Mouse (Mus musculus) heart, embryonic 15.5 days (tissue): Measurements from ENCODE around the gene Pik3ca. TPM values are rescaled to one million over a fixed set of nuclear protein-coding genes. Genes with fewer than 3 reads are reported as not detected.
A peak's percentile ranks its signal among the peaks of the same experiment; 100 is the strongest.

Experiments used
- ATAC-seq: fragments of 200-750 bp; cut with Nextera tagmentation; replicated peaks from 2 replicates; pipeline ENCODE4 v1.8.0; 2017; ENCODE audit warnings: low read depth, moderate TSS enrichment; ENCODE audit not compliant: insufficient number of reproducible peaks, insufficient read depth, low FRiP score
- H3K27ac ChIP-seq: fragments of 300-500 bp; sonication (generic); 2 replicates; pipeline ENCODE4 v1.5.1; 2015; ENCODE audit warnings: mild to moderate bottlenecking, inconsistent platforms
- H3K27me3 ChIP-seq: fragments of 300-500 bp; sonication (generic); 2 replicates; pipeline ENCODE4 v1.6.1; 2015; ENCODE audit warnings: inconsistent platforms
- H3K36me3 ChIP-seq: fragments of 300-500 bp; sonication (generic); 2 replicates; pipeline ENCODE4 v1.6.1; 2015; ENCODE audit warnings: mild to moderate bottlenecking, inconsistent platforms
- H3K4me1 ChIP-seq: fragments of 300-500 bp; sonication (generic); replicated peaks from 2 replicates; pipeline ENCODE4 v1.6.1; 2015; ENCODE audit warnings: inconsistent platforms
- H3K4me2 ChIP-seq: fragments of 300-500 bp; sonication (generic); 2 replicates; pipeline ENCODE4 v1.6.1; 2015; ENCODE audit warnings: inconsistent platforms, mild to moderate bottlenecking, moderate library complexity
- H3K4me3 ChIP-seq: fragments of 300-500 bp; sonication (generic); 2 replicates; pipeline ENCODE4 v1.5.1; 2015; ENCODE audit warnings: mild to moderate bottlenecking, inconsistent platforms
- H3K9ac ChIP-seq: fragments of 300-500 bp; sonication (generic); 2 replicates; pipeline ENCODE4 v1.6.1; 2015; ENCODE audit warnings: mild to moderate bottlenecking, inconsistent platforms
- H3K9me3 ChIP-seq: fragments of 300-500 bp; sonication (generic); replicated peaks from 2 replicates; pipeline ENCODE4 v1.6.1; 2016; ENCODE audit warnings: inconsistent platforms
- WGBS: fragments of 180-500 bp; shearing (Covaris S2); methylation state at CpG from one replicate; pipeline ENCODE4 v1.1.7; 2015; ENCODE audit warnings: mixed read lengths; 5-methylcytosine and 5-hydroxymethylcytosine counted together
- polyA plus RNA-seq: library from polyadenylated mRNA; unstranded; fragments of >200 nt; fragmentation: Nextera tagmentation; extraction: Ambion mirVana; gene quantifications from 2 replicates; pipeline ENCODE4 v1.2.1, GENCODE M21; 2015

The Pik3ca gene
- polyA plus RNA-seq: 7.1 and 7.2 TPM in 2 replicates

- H3K9ac ChIP-seq: peak within 1 kb of the TSS; percentile 86
- peak within 1 kb of the TSS; percentile 82 for H3K4me2 ChIP-seq
- H3K27ac ChIP-seq: peak within 1 kb of the TSS; percentile 99
- no peaks in the 10 kb centered on the region for H3K27me3 ChIP-seq
- under 1% methylated on average over 50 of the region's 65 CpGs for whole genome bisulfite sequencing
- peaks cover 33% of the 10 kb centered on the region for H3K4me1 ChIP-seq
- peak within 1 kb of the TSS; percentile 73 for H3K4me3 ChIP-seq
- H3K9me3 ChIP-seq: no peaks in the 10 kb centered on the region
- H3K36me3 ChIP-seq: no peaks in the 10 kb centered on the region
- peak; percentile 40 for ATAC-seq
Observed at GRCm38 (mm10) chr3:32397461-32398174, at the start of gene Pik3ca. TSS of gene Pik3ca (plus strand) at chr3:32397671.

GRCm38 (mm10) chr3:32347881-32348280 lies 49.6 kb upstream of the Pik3ca start:
- H3K4me1 ChIP-seq: no peaks in the 10 kb centered on the region
- peaks cover 4% of the 10 kb centered on the region; the same call in 1 of the 2 replicates for H3K36me3 ChIP-seq
- no peak overlapping the region for H3K4me2 ChIP-seq
- H3K9me3 ChIP-seq: no peaks in the 10 kb centered on the region
- WGBS: 80% methylated on average over 6 of the region's 6 CpGs
- H3K27ac ChIP-seq: no peak overlapping the region
- ATAC-seq: no peak
- no peaks in the 10 kb centered on the region for H3K27me3 ChIP-seq
- no peak overlapping the region for H3K9ac ChIP-seq
- no peak overlapping the region for H3K4me3 ChIP-seq

GRCm38 (mm10) chr3:32361221-32361620 lies 36.2 kb upstream of the Pik3ca start:
- no peaks in the 10 kb centered on the region for H3K36me3 ChIP-seq
- ATAC-seq: no peak
- H3K4me3 ChIP-seq: no peak overlapping the region
- no peaks in the 10 kb centered on the region for H3K9me3 ChIP-seq
- no peak overlapping the region for H3K9ac ChIP-seq
- H3K4me1 ChIP-seq: peaks cover 19% of the 10 kb centered on the region
- no peaks in the 10 kb centered on the region for H3K27me3 ChIP-seq
- 44% methylated on average over 6 of the region's 6 CpGs for WGBS
- no peak overlapping the region for H3K4me2 ChIP-seq
- H3K27ac ChIP-seq: no peak overlapping the region

- H3K4me3 ChIP-seq: peak overlapping the region; percentile 30
- H3K9ac ChIP-seq: no peak overlapping the region
- WGBS: 75% methylated on average over 4 of the region's 4 CpGs
- no peaks in the 10 kb centered on the region for H3K9me3 ChIP-seq
- ATAC-seq: no peak
- peaks cover 21% of the 10 kb centered on the region for H3K4me1 ChIP-seq
- peaks cover 4% of the 10 kb centered on the region; the same call in 1 of the 2 replicates for H3K27me3 ChIP-seq
- no peaks in the 10 kb centered on the region for H3K36me3 ChIP-seq
- peak overlapping the region; percentile 93 for H3K4me2 ChIP-seq
- H3K27ac ChIP-seq: no peak overlapping the region
Observed at GRCm38 (mm10) chr3:32364195-32364594, 33.3 kb upstream of the Pik3ca start.

- no peaks in the 10 kb centered on the region for H3K9me3 ChIP-seq
- H3K27me3 ChIP-seq: peaks cover 4% of the 10 kb centered on the region; the same call in 1 of the 2 replicates
- H3K36me3 ChIP-seq: no peaks in the 10 kb centered on the region
- H3K27ac ChIP-seq: peak overlapping the region; percentile 74
- peaks cover 21% of the 10 kb centered on the region for H3K4me1 ChIP-seq
- peak overlapping the region; percentile 93 for H3K4me2 ChIP-seq
- H3K9ac ChIP-seq: peak overlapping the region; percentile 83
- peak overlapping the region; percentile 66 for H3K4me3 ChIP-seq
- peak; percentile 55; the same call in 1 of the 2 replicates for ATAC-seq
- WGBS: 2% methylated on average over 54 of the region's 54 CpGs
Observed at GRCm38 (mm10) chr3:32364841-32365545, 32.5 kb upstream of the Pik3ca start.

GRCm38 (mm10) chr3:32365546-32366245 lies 31.8 kb upstream of the Pik3ca start, which contains the start of gene Zmat3:
TSS of gene Zmat3 (minus strand) at chr3:32366014.
- Histone ChIP-seq H3K27me3 (peaks cover 4% of the 10 kb centered on the region; the same call in 1 of the 2 replicates), H3K4me2 (peak within 1 kb of the TSS; percentile 93), H3K9me3 (no peaks in the 10 kb centered on the region), H3K36me3 (no peaks in the 10 kb centered on the region), H3K4me3 (peak within 1 kb of the TSS; percentile 66), H3K4me1 (peaks cover 21% of the 10 kb centered on the region), H3K9ac (peak within 1 kb of the TSS; percentile 83), H3K27ac (peak within 1 kb of the TSS; percentile 74)
- peak; percentile 68; the same call in 1 of the 2 replicates for ATAC-seq
- 3% methylated on average over 34 of the region's 48 CpGs for WGBS

- no peaks in the 10 kb centered on the region for H3K9me3 ChIP-seq
- WGBS: 59% methylated on average over 17 of the region's 17 CpGs
- no peak overlapping the region for H3K27ac ChIP-seq
- peak overlapping the region; percentile 66 for H3K4me3 ChIP-seq
- H3K9ac ChIP-seq: peak overlapping the region; percentile 83
- no peak for ATAC-seq
- no peaks in the 10 kb centered on the region for H3K36me3 ChIP-seq
- H3K4me2 ChIP-seq: peak overlapping the region; percentile 93
- peaks cover 4% of the 10 kb centered on the region; the same call in 1 of the 2 replicates for H3K27me3 ChIP-seq
- H3K4me1 ChIP-seq: peaks cover 16% of the 10 kb centered on the region
Observed at GRCm38 (mm10) chr3:32366246-32366734, 31.2 kb upstream of the Pik3ca start.

- Histone ChIP-seq H3K4me3 (no peak overlapping the region), H3K27ac (no peak overlapping the region), H3K9me3 (no peaks in the 10 kb centered on the region), H3K4me1 (peaks cover 15% of the 10 kb centered on the region), H3K36me3 (no peaks in the 10 kb centered on the region), H3K27me3 (peaks cover 4% of the 10 kb centered on the region; the same call in 1 of the 2 replicates), H3K4me2 (no peak overlapping the region), H3K9ac (no peak overlapping the region)
- ATAC-seq: no peak
- 86% methylated on average over 1 of the region's 1 CpGs for WGBS
Observed at GRCm38 (mm10) chr3:32367516-32367915, 30.0 kb upstream of the Pik3ca start.

- 63% methylated on average over 7 of the region's 7 CpGs for WGBS
- no peaks in the 10 kb centered on the region for H3K27me3 ChIP-seq
Observed at GRCm38 (mm10) chr3:32371957-32372356, 25.5 kb upstream of the Pik3ca start.

GRCm38 (mm10) chr3:32372470-32372869 lies 25.0 kb upstream of the Pik3ca start:
- no peak overlapping the region for H3K4me3 ChIP-seq
- H3K27ac ChIP-seq: no peak overlapping the region
- ATAC-seq: no peak
- H3K36me3 ChIP-seq: no peaks in the 10 kb centered on the region
- H3K27me3 ChIP-seq: no peaks in the 10 kb centered on the region
- H3K9me3 ChIP-seq: no peaks in the 10 kb centered on the region
- H3K4me1 ChIP-seq: no peaks in the 10 kb centered on the region
- H3K9ac ChIP-seq: no peak overlapping the region
- H3K4me2 ChIP-seq: no peak overlapping the region
- 87% methylated on average over 8 of the region's 8 CpGs for WGBS

More at GRCm38 (mm10) chr3:32371957-32372356, 25.5 kb upstream of the Pik3ca start:
- no peak overlapping the region for H3K9ac ChIP-seq
- H3K9me3 ChIP-seq: no peaks in the 10 kb centered on the region
- H3K27ac ChIP-seq: no peak overlapping the region
- H3K36me3 ChIP-seq: no peaks in the 10 kb centered on the region
- H3K4me3 ChIP-seq: no peak overlapping the region
- H3K4me1 ChIP-seq: no peaks in the 10 kb centered on the region
- ATAC-seq: no peak
- H3K4me2 ChIP-seq: no peak overlapping the region

GRCm38 (mm10) chr3:32373236-32373635 lies 24.2 kb upstream of the Pik3ca start:
- 87% methylated on average over 6 of the region's 6 CpGs for WGBS
- Histone ChIP-seq H3K4me3 (no peak overlapping the region), H3K4me2 (no peak overlapping the region), H3K27me3 (no peaks in the 10 kb centered on the region), H3K4me1 (no peaks in the 10 kb centered on the region), H3K27ac (no peak overlapping the region), H3K36me3 (no peaks in the 10 kb centered on the region), H3K9ac (no peak overlapping the region), H3K9me3 (no peaks in the 10 kb centered on the region)
- no peak for ATAC-seq
